ENCODE assay signal across 13 mouse cellular contexts in the genomic region with DNA sequence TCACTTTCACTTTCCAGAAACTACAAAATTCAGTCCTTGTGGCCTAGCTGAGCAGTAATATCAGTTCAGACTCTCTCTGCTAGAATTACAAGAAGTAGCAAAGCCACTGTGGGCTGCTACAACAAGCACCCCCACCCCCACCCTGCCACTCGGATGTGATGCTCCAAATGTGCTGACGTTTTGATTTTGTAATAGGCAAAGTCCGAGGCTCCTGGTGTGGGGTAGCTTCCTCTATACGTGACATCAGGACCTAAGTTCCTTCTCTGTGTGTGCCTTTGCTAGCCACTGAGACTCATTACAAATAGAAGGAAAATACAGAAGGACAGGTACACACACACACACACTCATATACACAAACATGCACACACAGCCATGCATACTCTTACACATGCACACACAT.
"Had no signal": no experiment of that assay in that cellular context is flagged by ENCODE, and none has a peak within 500 bp of the region (broad histone marks: within the 10 kb centered on the region; RNA-seq: fewer than 3 reads in every experiment).

No protein-coding gene starts in this region.

- H3K9ac ChIP-seq: kidney, embryonic 15.5 days; limb, embryonic 15.5 days had no signal

- DNase-seq: kidney, adult 2 months; kidney, postnatal 14 days; lung, adult 2 months; lung, postnatal 36 days; thymus, adult 18-20 months; thymus, postnatal 14 days had no signal

- ATAC-seq: intestine, embryonic 16.5 days; lung, postnatal 0 days; midbrain, embryonic 16.5 days had no signal

- H3K9me3 ChIP-seq: kidney, embryonic 15.5 days; limb, embryonic 15.5 days had no signal

- H3K4me3 ChIP-seq: kidney, embryonic 15.5 days; limb, embryonic 15.5 days had no signal

- H3K27me3 ChIP-seq: kidney, embryonic 15.5 days; limb, embryonic 15.5 days; megakaryocyte, embryonic 14.5 days had no signal

- H3K4me1 ChIP-seq: kidney, embryonic 15.5 days; megakaryocyte, embryonic 14.5 days had no signal

- H3K36me3 ChIP-seq: kidney, embryonic 15.5 days; limb, embryonic 15.5 days had no signal

- H3K4me2 ChIP-seq: kidney, embryonic 15.5 days; limb, embryonic 15.5 days; midbrain, embryonic 11.5 days had no signal

- H3K27ac ChIP-seq: kidney, embryonic 15.5 days; limb, embryonic 15.5 days had no signal
